ENCODE assay signal across 20 mouse cellular contexts in genomic region chr10:112882149-112882548, GRCm38 (mm10). TPM values are rescaled to one million over a fixed set of nuclear protein-coding genes. Genes with fewer than 3 reads are reported as not detected.
DNase-seq lines count a peak whose midpoint lies in the region; ATAC-seq and TF ChIP-seq lines count a peak whose summit lies in the region.
"Had no signal": no experiment of that assay in that cellular context is flagged by ENCODE, and none has a peak within 500 bp of the region (broad histone marks: within the 10 kb centered on the region; RNA-seq: fewer than 3 reads in every experiment).

No protein-coding gene starts in this region.

- peak; percentile 41; the same call in 1 of the 2 replicates for ATAC-seq in intestine, embryonic 16.5 days
- no peak for ATAC-seq in intestine, postnatal 0 days
- ATAC-seq in midbrain, embryonic 14.5 days (ENCODE audit: low FRiP score, low TSS enrichment) = no peak
- ATAC-seq: CD4-positive, CD25-positive, alpha-beta regulatory T cell, adult 4 months; forebrain, embryonic 14.5 days; forebrain, embryonic 16.5 days had no signal

- no peak for TF ChIP-seq RAD21 in MEL (IDR thresholded peaks at IDR 0.05; ENCODE audit: low read depth, low read length)

- H3K27ac ChIP-seq in intestine, embryonic 16.5 days (ENCODE audit: low read length) = no peak overlapping the region
- H3K27ac ChIP-seq in intestine, postnatal 0 days (ENCODE audit: low read depth, low read length) = no peak overlapping the region
- no peak overlapping the region for H3K27ac ChIP-seq in MEL (ENCODE audit: control insufficient read depth, low read depth, low read length)
- no peak overlapping the region for H3K27ac ChIP-seq in forebrain, embryonic 10.5 days
- no peak overlapping the region for H3K27ac ChIP-seq in midbrain, embryonic 14.5 days (replicated peaks; ENCODE audit: low read depth, low read length)
- H3K27ac ChIP-seq: embryonic facial prominence, embryonic 10.5 days; embryonic facial prominence, embryonic 12.5 days; forebrain, embryonic 12.5 days had no signal

- H3K36me3 ChIP-seq in intestine, embryonic 16.5 days (ENCODE audit: control insufficient read depth, insufficient read depth, low read length) = no peaks in the 10 kb centered on the region
- no peaks in the 10 kb centered on the region for H3K36me3 ChIP-seq in intestine, postnatal 0 days (ENCODE audit: control insufficient read depth, insufficient read depth)
- H3K36me3 ChIP-seq in MEL (ENCODE audit: control insufficient read depth in 1 of 2, insufficient read depth in 2 of 2, low read length in 2 of 2) = no peaks in the 10 kb centered on the region
- H3K36me3 ChIP-seq in forebrain, embryonic 10.5 days (replicated peaks) = no peaks in the 10 kb centered on the region
- no peaks in the 10 kb centered on the region for H3K36me3 ChIP-seq in midbrain, embryonic 14.5 days (ENCODE audit: control insufficient read depth, insufficient read depth, low read length)
- H3K36me3 ChIP-seq: embryonic facial prominence, embryonic 10.5 days; embryonic facial prominence, embryonic 12.5 days; forebrain, embryonic 12.5 days; G1E had no signal

- H3K79me2 ChIP-seq in MEL (ENCODE audit: control insufficient read depth, insufficient read depth, low read length, poor library complexity) = no peaks in the 10 kb centered on the region

- H3K4me2 ChIP-seq in intestine, embryonic 16.5 days (ENCODE audit: low read depth, low read length) = no peak overlapping the region
- H3K4me2 ChIP-seq in intestine, postnatal 0 days (replicated peaks; ENCODE audit: low read depth) = no peak overlapping the region
- no peak overlapping the region for H3K4me2 ChIP-seq in midbrain, embryonic 14.5 days (ENCODE audit: low read length)
- H3K4me2 ChIP-seq: embryonic facial prominence, embryonic 12.5 days; forebrain, embryonic 12.5 days had no signal

- no peak overlapping the region for H3K4me3 ChIP-seq in intestine, embryonic 16.5 days (ENCODE audit: low read length)
- no peak overlapping the region for H3K4me3 ChIP-seq in intestine, postnatal 0 days (ENCODE audit: low read depth, low read length)
- H3K4me3 ChIP-seq in MEL (ENCODE audit: control insufficient read depth in 1 of 2, insufficient read depth in 1 of 2, low read depth in 2 of 2, low read length in 2 of 2) = no peak overlapping the region
- no peak overlapping the region for H3K4me3 ChIP-seq in forebrain, embryonic 10.5 days
- no peak overlapping the region for H3K4me3 ChIP-seq in midbrain, embryonic 14.5 days (replicated peaks; ENCODE audit: low read depth, low read length)
- H3K4me3 ChIP-seq: embryonic facial prominence, embryonic 10.5 days; embryonic facial prominence, embryonic 12.5 days; forebrain, embryonic 12.5 days had no signal

- H3K4me1 ChIP-seq in intestine, embryonic 16.5 days (ENCODE audit: control insufficient read depth, insufficient read depth, low read length) = 0 out of 2 replicates have a peak, but pooled peaks cover 3% of the 10 kb centered on the region
- H3K4me1 ChIP-seq in intestine, postnatal 0 days (replicated peaks; ENCODE audit: control insufficient read depth, insufficient read depth, low read length) = no peaks in the 10 kb centered on the region; the same call in 1 of the 2 replicates
- no peaks in the 10 kb centered on the region for H3K4me1 ChIP-seq in MEL (ENCODE audit: control insufficient read depth in 1 of 2, insufficient read depth in 2 of 2, low read length in 2 of 2)
- H3K4me1 ChIP-seq in forebrain, embryonic 10.5 days = 0 out of 2 replicates have a peak, but pooled peaks cover 3% of the 10 kb centered on the region
- H3K4me1 ChIP-seq in midbrain, embryonic 14.5 days (ENCODE audit: control insufficient read depth, insufficient read depth, low read length) = no peaks in the 10 kb centered on the region
- H3K4me1 ChIP-seq: embryonic facial prominence, embryonic 12.5 days; forebrain, embryonic 12.5 days had no signal

- WGBS in intestine, embryonic 16.5 days = 87% methylated on average over 3 of the region's 3 CpGs
- WGBS in intestine, postnatal 0 days = 85% methylated on average over 3 of the region's 3 CpGs
- 95% methylated on average over 3 of the region's 3 CpGs for WGBS in forebrain, embryonic 10.5 days
- 90% methylated on average over 3 of the region's 3 CpGs for WGBS in midbrain, embryonic 14.5 days

- peak; percentile 7 for DNase-seq in kidney, adult 9 months
- no peak for DNase-seq in kidney, adult 8-10 months
- no peak for DNase-seq in MEL (ENCODE audit: low read depth, low spot score)
- no peak for DNase-seq in forebrain, embryonic 10.5 days (ENCODE audit: extremely low spot score, low spot score)
- no peak for DNase-seq in midbrain, embryonic 14.5 days
- DNase-seq: adrenal gland, adult 8-10 months; adrenal gland, postnatal 36 days; B cell, adult 2 months; cerebellum, adult 11-12 months; cerebellum, adult 2 months; cerebellum, adult 9-10 months had no signal

- H3K9ac ChIP-seq in intestine, embryonic 16.5 days (ENCODE audit: low read depth, low read length) = no peak overlapping the region
- H3K9ac ChIP-seq in intestine, postnatal 0 days (ENCODE audit: low read depth, low read length) = no peak overlapping the region
- H3K9ac ChIP-seq in MEL (ENCODE audit: control insufficient read depth, low read depth, low read length, poor library complexity, severe bottlenecking) = no peak overlapping the region
- H3K9ac ChIP-seq in midbrain, embryonic 14.5 days (replicated peaks; ENCODE audit: low read length) = no peak overlapping the region
- H3K9ac ChIP-seq: embryonic facial prominence, embryonic 12.5 days; forebrain, embryonic 12.5 days had no signal

- no peak for TF ChIP-seq POLR2A in MEL (IDR thresholded peaks at IDR 0.05; ENCODE audit: control insufficient read depth in 1 of 2, insufficient read depth in 1 of 2, low read depth in 1 of 2, low read length in 2 of 2, poor library complexity in 1 of 2)

- TF ChIP-seq CTCF in intestine, postnatal 0 days (IDR thresholded peaks at IDR 0.05; ENCODE audit: low read depth) = no peak
- no peak for TF ChIP-seq CTCF in MEL (IDR thresholded peaks at IDR 0.05 in 2 of 3, conservative IDR thresholded peaks at IDR 0.05 in 1 of 3; ENCODE audit: control insufficient read depth in 1 of 3, insufficient read depth in 1 of 3, low read depth in 2 of 3, low read length in 3 of 3, poor library complexity in 1 of 3, severe bottlenecking in 1 of 3)

- H3K27me3 ChIP-seq in intestine, embryonic 16.5 days (replicated peaks; ENCODE audit: control insufficient read depth, insufficient read depth, low read length) = no peaks in the 10 kb centered on the region
- H3K27me3 ChIP-seq in intestine, postnatal 0 days (replicated peaks; ENCODE audit: control insufficient read depth, insufficient read depth, low read length) = no peaks in the 10 kb centered on the region
- no peaks in the 10 kb centered on the region for H3K27me3 ChIP-seq in MEL (ENCODE audit: control insufficient read depth in 1 of 2, insufficient read depth in 2 of 2, low read length in 2 of 2)
- H3K27me3 ChIP-seq in forebrain, embryonic 10.5 days (ENCODE audit: poor library complexity, severe bottlenecking) = no peaks in the 10 kb centered on the region
- H3K27me3 ChIP-seq in midbrain, embryonic 14.5 days (ENCODE audit: control insufficient read depth, insufficient read depth, low read length) = no peaks in the 10 kb centered on the region
- H3K27me3 ChIP-seq: embryonic facial prominence, embryonic 12.5 days; forebrain, embryonic 12.5 days had no signal

- no peak for TF ChIP-seq EP300 in MEL (IDR thresholded peaks at IDR 0.05; ENCODE audit: low read depth in 1 of 2, low read length in 2 of 2)

- no peaks in the 10 kb centered on the region for H3K9me3 ChIP-seq in intestine, embryonic 16.5 days (ENCODE audit: control insufficient read depth, low read length)
- H3K9me3 ChIP-seq in intestine, postnatal 0 days (ENCODE audit: control insufficient read depth) = no peaks in the 10 kb centered on the region
- H3K9me3 ChIP-seq in MEL (replicated peaks; ENCODE audit: insufficient read depth, low read length) = no peaks in the 10 kb centered on the region
- no peaks in the 10 kb centered on the region for H3K9me3 ChIP-seq in forebrain, embryonic 10.5 days
- H3K9me3 ChIP-seq in midbrain, embryonic 14.5 days (ENCODE audit: control insufficient read depth, low read length) = no peaks in the 10 kb centered on the region
- H3K9me3 ChIP-seq: embryonic facial prominence, embryonic 10.5 days; embryonic facial prominence, embryonic 12.5 days; forebrain, embryonic 12.5 days; G1E had no signal

TF ChIP-seq in MEL, 35 proteins besides CTCF, POLR2A, EP300 and RAD21:
- TF ChIP-seq USF1 (IDR thresholded peaks at IDR 0.05; ENCODE audit: low read depth, low read length) = no peak
- peak; percentile 75; the same call in 1 of the 2 replicates for TF ChIP-seq MAFK (IDR thresholded peaks at IDR 0.05; ENCODE audit: borderline replicate concordance, low read depth, low read length)

RNA-seq across cellular contexts. Expression of gene Atxn7l3b, which starts 46.7 kb away (rescaled TPM):
- 151 and 153 TPM in 2 replicates for polyA plus RNA-seq in intestine, embryonic 16.5 days (2015; fragmentation: Nextera tagmentation; extraction: Ambion mirVana)
- 142 and 160 TPM in 2 replicates for polyA plus RNA-seq in intestine, postnatal 0 days (2015; fragmentation: Nextera tagmentation; extraction: Ambion mirVana)
- 29.5 and 37.3 TPM in 2 replicates for total RNA-seq in MEL (2012; rRNA removed)
- 10 to 100 TPM in 1 of 2 experiments, not detected in 1; 60.7 TPM for polyA plus RNA-seq in MEL (2012; ENCODE audit: insufficient read depth in 1 of 2, insufficient read length in 2 of 2, low read depth in 1 of 2, low replicate concordance in 2 of 2, missing spikeins in 1 of 2)
- polyA plus RNA-seq in forebrain, embryonic 10.5 days (2016; fragmentation: Nextera tagmentation; extraction: Ambion mirVana) = 180 and 193 TPM in 2 replicates
- 332 and 356 TPM in 2 replicates for polyA plus RNA-seq in midbrain, embryonic 14.5 days (2014; fragmentation: Nextera tagmentation; extraction: Ambion mirVana)
